Mouse (Mus musculus) embryonic fibroblast, embryonic 13.5 days (primary cell): Measurements from ENCODE around the gene Laptm5.

Experiments used
- CTCF ChIP-seq: IDR thresholded peaks from 2 replicates; pipeline ENCODE4 v1.5.1; 2011; ENCODE audit warnings: mild to moderate bottlenecking, control low read depth, low read length, moderate library complexity, borderline replicate concordance; ENCODE audit not compliant: insufficient read depth
- POLR2A ChIP-seq: IDR thresholded peaks from 2 replicates; pipeline ENCODE4 v1.6.1; 2011; ENCODE audit warnings: low read depth, mild to moderate bottlenecking, control low read depth, low read length, moderate library complexity

DNA sequence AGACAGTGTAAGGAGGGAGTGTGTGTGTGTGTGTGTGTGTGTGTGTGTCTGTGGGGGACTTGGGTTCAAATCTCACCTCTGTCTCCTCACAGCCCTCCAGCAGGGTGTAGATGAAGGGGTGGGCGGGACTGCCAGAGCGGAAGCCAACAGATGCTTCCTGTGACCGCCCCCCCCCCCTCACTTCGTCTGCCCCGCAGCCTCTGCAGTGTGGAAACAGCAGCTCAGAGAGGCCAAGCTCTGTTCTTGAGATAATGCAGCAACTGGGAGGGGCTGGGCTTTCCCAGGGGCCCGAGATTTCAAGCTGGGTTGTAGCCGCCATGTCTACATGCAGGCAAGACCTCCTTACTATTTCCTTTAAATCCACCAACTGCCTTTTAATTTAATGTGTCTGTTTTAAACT, 2.3 kb upstream of the Laptm5 start:
- TF ChIP-seq CTCF: no peak
- no peak for TF ChIP-seq POLR2A
